Mouse (Mus musculus) ES-Bruce4 (cell line): ENCODE results near the gene Atp8a2.

ENCODE experiments used
- CTCF ChIP-seq: IDR thresholded peaks from one replicate; pipeline ENCODE4 v1.8.1; 2011; ENCODE audit warnings: low read depth, low read length
- EP300 ChIP-seq: IDR thresholded peaks from 2 replicates; pipeline ENCODE4 v1.6.1; 2011; ENCODE audit warnings: low read depth, low read length; ENCODE audit not compliant: insufficient read depth
- POLR2A ChIP-seq: IDR thresholded peaks from one replicate; pipeline ENCODE4 v1.8.1; 2011; ENCODE audit warnings: low read length; ENCODE audit not compliant: insufficient read depth

GRCm38 (mm10) chr14:59612920-59613625 lies 583.9 kb downstream of the Atp8a2 start:
- peak; percentile 34 for TF ChIP-seq CTCF
- no peak for TF ChIP-seq POLR2A
- TF ChIP-seq EP300, result no peak
